Comparison of ENCODE assay signal across 21 mouse cellular contexts in the genomic region with DNA sequence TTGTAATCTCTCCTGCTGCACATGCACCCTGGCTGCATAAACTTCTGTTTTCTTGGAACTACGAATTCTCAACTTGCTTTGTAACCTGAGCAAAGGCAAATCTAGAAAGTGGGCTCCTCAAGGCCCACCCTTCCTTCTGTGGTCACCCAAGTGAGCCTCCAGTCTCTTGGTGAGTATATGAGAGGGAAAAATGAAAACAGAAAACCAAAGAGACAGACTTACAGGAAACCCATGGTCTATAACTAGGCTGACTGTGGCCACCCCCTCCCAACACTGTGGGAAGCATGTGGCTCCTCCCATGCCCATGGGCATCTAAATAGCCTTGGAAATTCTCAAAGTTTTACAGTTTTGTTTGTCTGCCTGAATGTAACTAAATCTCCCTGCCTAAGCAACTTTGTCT.
"Had no signal": no experiment of that assay in that cellular context is flagged by ENCODE, and none has a peak within 500 bp of the region (broad histone marks: within the 10 kb centered on the region; RNA-seq: fewer than 3 reads in every experiment).

No protein-coding gene starts in this region.

- H3K4me2 ChIP-seq: lung, embryonic 15.5 days; midbrain, embryonic 12.5 days; neural tube, embryonic 13.5 days; neural tube, embryonic 15.5 days had no signal

- DNase-seq: lung, adult 2 months; lung, postnatal 14 days; lung, postnatal 36 days; midbrain, embryonic 14.5 days; retina, postnatal 1 day; right cerebral cortex, adult 18-20 months; right cerebral cortex, postnatal 25 days; right cerebral cortex, postnatal 4 days; spleen, adult 18-20 months; thymus, adult 18-20 months; thymus, postnatal 14 days; thymus, postnatal 36 days had no signal

- H3K36me3 ChIP-seq: lung, embryonic 15.5 days; midbrain, embryonic 10.5 days; midbrain, embryonic 12.5 days; neural tube, embryonic 13.5 days; neural tube, embryonic 15.5 days had no signal

- H3K9ac ChIP-seq: lung, embryonic 15.5 days; midbrain, embryonic 12.5 days; neural tube, embryonic 13.5 days; neural tube, embryonic 15.5 days had no signal

- ATAC-seq: lung, postnatal 0 days; midbrain, embryonic 16.5 days had no signal

- H3K27ac ChIP-seq: lung, embryonic 15.5 days; macrophage; midbrain, embryonic 10.5 days; midbrain, embryonic 12.5 days; neural tube, embryonic 13.5 days; neural tube, embryonic 15.5 days had no signal

- H3K9me3 ChIP-seq: lung, embryonic 15.5 days; midbrain, embryonic 10.5 days; midbrain, embryonic 12.5 days; neural tube, embryonic 13.5 days; neural tube, embryonic 15.5 days had no signal

- H3K4me3 ChIP-seq: lung, embryonic 15.5 days; midbrain, embryonic 10.5 days; midbrain, embryonic 12.5 days; myocyte; neural tube, embryonic 13.5 days; neural tube, embryonic 15.5 days had no signal

- H3K4me1 ChIP-seq: lung, embryonic 15.5 days had no signal

- H3K27me3 ChIP-seq: lung, embryonic 15.5 days; midbrain, embryonic 12.5 days; neural tube, embryonic 13.5 days; neural tube, embryonic 15.5 days had no signal
